Mouse (Mus musculus): Measurements from ENCODE around the gene Zfp382. TPM values are rescaled to one million over a fixed set of nuclear protein-coding genes. Genes with fewer than 3 reads are reported as not detected.

Zfp382 gene
- polyA plus RNA-seq (2014; fragmentation: Illumina TruSeq; extraction: RNeasy Lipid Tissue Mini Kit (QIAGEN cat#74804); ENCODE audit: low read depth, low replicate concordance): 1.6 TPM

GRCm38 (mm10) chr7:30121308-30122187, at the start of gene Zfp382:
Zfp382 (plus strand) TSS chr7:30121942.

GRCm38 (mm10) chr7:30072146-30073028, 49.4 kb upstream of the Zfp382 start, which contains the start of gene Zfp82:
Zfp82 (minus strand) TSS chr7:30072900.

GRCm38 (mm10) chr7:30090092-30090969, 31.4 kb upstream of the Zfp382 start, which contains the start of the genes Gm26920 and Zfp566:
Gm26920 (minus strand) TSS chr7:30090410.
Zfp566 (minus strand) TSS chr7:30090527.

GRCm38 (mm10) chr7:30094646-30095429, 26.9 kb upstream of the Zfp382 start, which contains the start of gene Zfp260:
Zfp260 (plus strand) TSS chr7:30094777.

GRCm38 (mm10) chr7:30169583-30170282, 48.0 kb downstream of the Zfp382 start, which contains the start of gene Zfp146:
Zfp146 (minus strand) TSS chr7:30169750.

GRCm38 (mm10) chr7:30183879-30184289, 62.1 kb downstream of the Zfp382 start, which contains the start of gene Cox7a1:
Cox7a1 (plus strand) TSS chr7:30184144.

Other genes with a start within 250 kb of the Zfp382 start
- gene Zfp27, start 215.4 kb upstream of the Zfp382 start, polyA plus RNA-seq (2014; fragmentation: Illumina TruSeq; extraction: RNeasy Lipid Tissue Mini Kit (QIAGEN cat#74804); ENCODE audit: low read depth, low replicate concordance): 9.3 TPM
- 11.9 TPM for gene Zfp383, start 213.7 kb upstream of the Zfp382 start, polyA plus RNA-seq (2014; fragmentation: Illumina TruSeq; extraction: RNeasy Lipid Tissue Mini Kit (QIAGEN cat#74804); ENCODE audit: low read depth, low replicate concordance)
- 5.1 TPM for gene Zfp74, start 167.9 kb upstream of the Zfp382 start, polyA plus RNA-seq (2014; fragmentation: Illumina TruSeq; extraction: RNeasy Lipid Tissue Mini Kit (QIAGEN cat#74804); ENCODE audit: low read depth, low replicate concordance)
- gene Zfp568, start 138.0 kb upstream of the Zfp382 start, polyA plus RNA-seq (2014; fragmentation: Illumina TruSeq; extraction: RNeasy Lipid Tissue Mini Kit (QIAGEN cat#74804); ENCODE audit: low read depth, low replicate concordance): 12.4 TPM
- 7.4 TPM for gene Zfp14, start 70.6 kb upstream of the Zfp382 start, polyA plus RNA-seq (2014; fragmentation: Illumina TruSeq; extraction: RNeasy Lipid Tissue Mini Kit (QIAGEN cat#74804); ENCODE audit: low read depth, low replicate concordance)
- gene Zfp82, start 49.0 kb upstream of the Zfp382 start, polyA plus RNA-seq (2014; fragmentation: Illumina TruSeq; extraction: RNeasy Lipid Tissue Mini Kit (QIAGEN cat#74804); ENCODE audit: low read depth, low replicate concordance): 2.5 TPM
- not detected for gene Gm26920, start 31.5 kb upstream of the Zfp382 start, polyA plus RNA-seq (2014; fragmentation: Illumina TruSeq; extraction: RNeasy Lipid Tissue Mini Kit (QIAGEN cat#74804); ENCODE audit: low read depth, low replicate concordance)
- gene Zfp566, start 31.4 kb upstream of the Zfp382 start, polyA plus RNA-seq (2014; fragmentation: Illumina TruSeq; extraction: RNeasy Lipid Tissue Mini Kit (QIAGEN cat#74804); ENCODE audit: low read depth, low replicate concordance): 1.4 TPM
- 34.9 TPM for gene Zfp260, start 27.2 kb upstream of the Zfp382 start, polyA plus RNA-seq (2014; fragmentation: Illumina TruSeq; extraction: RNeasy Lipid Tissue Mini Kit (QIAGEN cat#74804); ENCODE audit: low read depth, low replicate concordance)
- 26.8 TPM for gene Zfp146, start 47.8 kb downstream of the Zfp382 start, polyA plus RNA-seq (2014; fragmentation: Illumina TruSeq; extraction: RNeasy Lipid Tissue Mini Kit (QIAGEN cat#74804); ENCODE audit: low read depth, low replicate concordance)
- 4,592 TPM for gene Cox7a1, start 62.2 kb downstream of the Zfp382 start, polyA plus RNA-seq (2014; fragmentation: Illumina TruSeq; extraction: RNeasy Lipid Tissue Mini Kit (QIAGEN cat#74804); ENCODE audit: low read depth, low replicate concordance)
- 372 TPM for gene Capns1, start 76.9 kb downstream of the Zfp382 start, polyA plus RNA-seq (2014; fragmentation: Illumina TruSeq; extraction: RNeasy Lipid Tissue Mini Kit (QIAGEN cat#74804); ENCODE audit: low read depth, low replicate concordance)
- gene Polr2i, start 110.0 kb downstream of the Zfp382 start, polyA plus RNA-seq (2014; fragmentation: Illumina TruSeq; extraction: RNeasy Lipid Tissue Mini Kit (QIAGEN cat#74804); ENCODE audit: low read depth, low replicate concordance): 59.9 TPM
- gene Tbcb, start 110.3 kb downstream of the Zfp382 start, polyA plus RNA-seq (2014; fragmentation: Illumina TruSeq; extraction: RNeasy Lipid Tissue Mini Kit (QIAGEN cat#74804); ENCODE audit: low read depth, low replicate concordance): 58.8 TPM
- not detected for gene Ovol3, start 113.8 kb downstream of the Zfp382 start, polyA plus RNA-seq (2014; fragmentation: Illumina TruSeq; extraction: RNeasy Lipid Tissue Mini Kit (QIAGEN cat#74804); ENCODE audit: low read depth, low replicate concordance)
- gene Thap8, start 158.2 kb downstream of the Zfp382 start, polyA plus RNA-seq (2014; fragmentation: Illumina TruSeq; extraction: RNeasy Lipid Tissue Mini Kit (QIAGEN cat#74804); ENCODE audit: low read depth, low replicate concordance): not detected
- 2.4 TPM for gene Wdr62, start 158.5 kb downstream of the Zfp382 start, polyA plus RNA-seq (2014; fragmentation: Illumina TruSeq; extraction: RNeasy Lipid Tissue Mini Kit (QIAGEN cat#74804); ENCODE audit: low read depth, low replicate concordance)
- gene Clip3, start 169.8 kb downstream of the Zfp382 start, polyA plus RNA-seq (2014; fragmentation: Illumina TruSeq; extraction: RNeasy Lipid Tissue Mini Kit (QIAGEN cat#74804); ENCODE audit: low read depth, low replicate concordance): 11.7 TPM
- 29.2 TPM for gene Alkbh6, start 186.8 kb downstream of the Zfp382 start, polyA plus RNA-seq (2014; fragmentation: Illumina TruSeq; extraction: RNeasy Lipid Tissue Mini Kit (QIAGEN cat#74804); ENCODE audit: low read depth, low replicate concordance)
- gene Syne4, start 192.9 kb downstream of the Zfp382 start, polyA plus RNA-seq (2014; fragmentation: Illumina TruSeq; extraction: RNeasy Lipid Tissue Mini Kit (QIAGEN cat#74804); ENCODE audit: low read depth, low replicate concordance): 2.5 TPM
- 0.42 TPM for gene E130208F15Rik, start 199.8 kb downstream of the Zfp382 start, polyA plus RNA-seq (2014; fragmentation: Illumina TruSeq; extraction: RNeasy Lipid Tissue Mini Kit (QIAGEN cat#74804); ENCODE audit: low read depth, low replicate concordance)
- gene Sdhaf1, start 202.0 kb downstream of the Zfp382 start, polyA plus RNA-seq (2014; fragmentation: Illumina TruSeq; extraction: RNeasy Lipid Tissue Mini Kit (QIAGEN cat#74804); ENCODE audit: low read depth, low replicate concordance): 14.0 TPM
- 1.1 TPM for gene Lrfn3, start 240.8 kb downstream of the Zfp382 start, polyA plus RNA-seq (2014; fragmentation: Illumina TruSeq; extraction: RNeasy Lipid Tissue Mini Kit (QIAGEN cat#74804); ENCODE audit: low read depth, low replicate concordance)